Mouse (Mus musculus): ENCODE measurements around the gene Aldh1l2.

Aldh1l2 gene

GRCm38 (mm10) chr10:83533910-83534283 lies at the start of gene Aldh1l2:
Gene Aldh1l2, minus strand, starts transcription at chr10:83534140.
- CTCF ChIA-PET: no interaction called here

GRCm38 (mm10) chr10:83565449-83566441 lies 31.8 kb upstream of the Aldh1l2 start:
- CTCF ChIA-PET: no interaction called here

- CTCF ChIA-PET: no interaction called here
Measured at GRCm38 (mm10) chr10:83563005-83563404, 29.1 kb upstream of the Aldh1l2 start.

- CTCF ChIA-PET: interaction anchor here (0.6 kb wide), 2 partner anchors 23 to 750 kb away, joined by 3 to 5 read pairs; no protein-coding TSS in a partner anchor
Measured at GRCm38 (mm10) chr10:83545341-83545740, 11.4 kb upstream of the Aldh1l2 start.

GRCm38 (mm10) chr10:83544103-83544479 lies 10.2 kb upstream of the Aldh1l2 start:
- CTCF ChIA-PET: no interaction called here

- CTCF ChIA-PET: no interaction called here
Measured at GRCm38 (mm10) chr10:83543439-83544102, 9.6 kb upstream of the Aldh1l2 start, which contains the start of gene Washc4. Gene Washc4, plus strand, starts transcription at chr10:83543752.

GRCm38 (mm10) chr10:83542241-83542640 lies 8.3 kb upstream of the Aldh1l2 start:
- CTCF ChIA-PET: no interaction called here

- CTCF ChIA-PET: no interaction called here
Measured at GRCm38 (mm10) chr10:83540092-83540491, 6.2 kb upstream of the Aldh1l2 start.

- CTCF ChIA-PET: interaction anchor here (0.5 to 0.7 kb wide), 2 partner anchors 58 to 327 kb away, joined by 3 to 4 read pairs; no protein-coding TSS in a partner anchor
Measured at GRCm38 (mm10) chr10:83539311-83539980, 5.5 kb upstream of the Aldh1l2 start.

GRCm38 (mm10) chr10:83536436-83536835 lies 2.5 kb upstream of the Aldh1l2 start:
- CTCF ChIA-PET: interaction anchor here (0.7 kb wide), 1 partner anchor 16 kb away, joined by 15 read pairs; no protein-coding TSS in a partner anchor

- CTCF ChIA-PET: no interaction called here
Measured at GRCm38 (mm10) chr10:83533258-83533909, 556 bp downstream of the Aldh1l2 start.

- CTCF ChIA-PET: no interaction called here
Measured at GRCm38 (mm10) chr10:83530384-83530967, 3.5 kb downstream of the Aldh1l2 start.

GRCm38 (mm10) chr10:83524238-83524637 lies 9.7 kb downstream of the Aldh1l2 start:
- CTCF ChIA-PET: interaction anchor here (0.7 kb wide), 1 partner anchor 95 kb away, joined by 7 read pairs; no protein-coding TSS in a partner anchor

GRCm38 (mm10) chr10:83520990-83521389 lies 12.9 kb downstream of the Aldh1l2 start:
- CTCF ChIA-PET: interaction anchor here (0.7 kb wide), 1 partner anchor 199 kb away, joined by 3 read pairs; no protein-coding TSS in a partner anchor

GRCm38 (mm10) chr10:83513736-83514135 lies 20.2 kb downstream of the Aldh1l2 start:
- CTCF ChIA-PET: no interaction called here

- CTCF ChIA-PET: no interaction called here
Measured at GRCm38 (mm10) chr10:83511304-83511703, 22.6 kb downstream of the Aldh1l2 start.

- CTCF ChIA-PET: no interaction called here
Measured at GRCm38 (mm10) chr10:83508962-83509660, 24.8 kb downstream of the Aldh1l2 start.

GRCm38 (mm10) chr10:83497321-83497720 lies 36.6 kb downstream of the Aldh1l2 start:
- CTCF ChIA-PET: no interaction called here

- CTCF ChIA-PET: no interaction called here
Measured at GRCm38 (mm10) chr10:83490506-83490905, 43.4 kb downstream of the Aldh1l2 start.

- CTCF ChIA-PET: no interaction called here
Measured at GRCm38 (mm10) chr10:83477286-83477685, 56.7 kb downstream of the Aldh1l2 start.
